Mouse (Mus musculus): ENCODE results near the gene Krtap5-2.

Gene Krtap5-2

GRCm38 (mm10) chr7:142134206-142134995 is 41.4 kb downstream of the Krtap5-2 start:
- DNase-seq = peak; percentile 56 to 63

GRCm38 (mm10) chr7:142128843-142129242 is 47.0 kb downstream of the Krtap5-2 start:
- DNase-seq = no peak
